Mouse (Mus musculus) cortical plate, adult 2 months (tissue): ENCODE results near the gene Timm13.

Experiments
- CTCF ChIP-seq: fragments of 200-500 bp; IDR thresholded peaks from 2 replicates; pipeline ENCODE4 v1.5.1; 2011; ENCODE audit warnings: mild to moderate bottlenecking, control low read depth, low read length; ENCODE audit not compliant: insufficient read depth; ENCODE audit errors: extremely low read depth
- POLR2A ChIP-seq: fragments of 200-500 bp; IDR thresholded peaks from 2 replicates; pipeline ENCODE4 v1.6.1; 2011; ENCODE audit warnings: mild to moderate bottlenecking, low read length, control low read depth; ENCODE audit not compliant: insufficient read depth; ENCODE audit errors: extremely low read depth

- 0 out of 2 replicates have a peak, but pooled peaks have one; percentile 17 for TF ChIP-seq POLR2A
- TF ChIP-seq CTCF: no peak
Observed at GRCm38 (mm10) chr10:80917779-80918434, 17.1 kb upstream of the Timm13 start, which contains the start of gene Lmnb2.
